Mouse (Mus musculus) heart, adult 2 months (tissue): ENCODE results near the gene Ccnd3.

Experiments used
- CTCF ChIP-seq: fragments of 200-600 bp; IDR thresholded peaks from 2 replicates; pipeline ENCODE4 v1.8.1; 2022; ENCODE audit warnings: antibody characterized with exemption, mild to moderate bottlenecking, moderate library complexity
- EP300 ChIP-seq: fragments of 200-500 bp; IDR thresholded peaks from 2 replicates; pipeline ENCODE4 v1.6.1; 2011; ENCODE audit warnings: low read depth, low read length, control low read depth; ENCODE audit not compliant: insufficient read depth
- POLR2A ChIP-seq: fragments of 200-500 bp; IDR thresholded peaks from 2 replicates; pipeline ENCODE4 v1.6.1; 2011; ENCODE audit warnings: mild to moderate bottlenecking, low read depth, low read length, control low read depth; ENCODE audit not compliant: insufficient read depth

GRCm38 (mm10) chr17:47473434-47473974, 31.3 kb upstream of the Ccnd3 start:
- TF ChIP-seq POLR2A, result no peak
- peak; percentile 94 for TF ChIP-seq CTCF
- TF ChIP-seq EP300, result no peak
